Mouse (Mus musculus): ENCODE measurements at regions not wholly inside any gene's neighbourhood (a gene's known extent, or its start where the extent isn't known, plus 50 kb on each side); places are given as distances from the start of the nearest gene placed in this dataset.

DNA sequence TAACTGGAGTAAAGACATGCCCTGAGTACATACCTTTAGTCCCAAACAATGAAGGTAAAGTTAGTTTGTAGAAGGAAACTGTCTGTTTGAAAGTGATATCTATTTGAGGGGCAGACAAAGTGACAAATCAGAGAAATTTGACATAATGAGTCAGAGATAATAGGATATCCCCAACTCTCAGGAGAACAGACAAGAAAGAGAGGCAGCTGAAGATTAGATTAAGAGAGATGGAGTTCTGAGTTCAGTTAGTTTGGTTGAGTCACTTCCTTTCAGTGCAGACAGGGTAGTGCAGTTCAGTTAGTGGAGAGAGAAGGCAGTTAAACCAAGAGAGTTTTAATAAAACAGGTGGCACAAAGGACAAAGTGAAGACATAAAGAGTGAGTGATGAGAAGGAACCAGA is 477.4 kb upstream of the Diaph2 start:
- no peaks in the 10 kb centered on the region for H3K4me1 ChIP-seq (ENCODE audit: control insufficient read depth, insufficient read depth, low read length)
- H3K4me2 ChIP-seq (ENCODE audit: low read depth) = no peak overlapping the region
- no peaks in the 10 kb centered on the region for H3K27me3 ChIP-seq (ENCODE audit: control insufficient read depth, insufficient read depth, low read length)
- no peak for DNase-seq (ENCODE audit: low spot score)
- H3K9me3 ChIP-seq (ENCODE audit: control insufficient read depth, low read length) = no peaks in the 10 kb centered on the region
- no peak overlapping the region for H3K4me3 ChIP-seq (ENCODE audit: low read depth, low read length)
- ATAC-seq (ENCODE audit: insufficient read depth, low FRiP score, low TSS enrichment) = no peak
- no peaks in the 10 kb centered on the region for H3K36me3 ChIP-seq (ENCODE audit: control insufficient read depth, insufficient read depth, low read length)
- H3K27ac ChIP-seq (ENCODE audit: low read depth, low read length) = no peak overlapping the region
- H3K9ac ChIP-seq (ENCODE audit: low read length) = no peak overlapping the region

DNA sequence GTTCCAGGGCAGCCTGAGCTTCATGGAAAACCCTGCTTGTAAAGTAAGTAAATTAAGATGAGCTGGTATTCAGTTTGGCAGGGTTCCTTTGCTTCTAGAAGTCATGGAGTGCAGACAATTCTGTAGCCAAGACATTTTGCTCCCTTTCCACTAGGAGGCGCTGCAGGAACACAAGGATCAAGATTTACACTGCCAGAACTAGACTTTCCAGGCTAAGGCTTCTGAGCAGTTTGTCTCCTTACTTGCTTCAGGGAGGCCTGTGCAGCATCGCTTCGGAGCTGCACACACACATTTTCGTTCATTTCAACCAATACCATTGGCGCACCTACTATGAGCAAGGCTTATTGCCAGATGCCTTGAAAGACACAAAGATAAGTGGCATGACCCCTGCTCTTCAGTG is 445.6 kb upstream of the Diaph2 start:
- Histone ChIP-seq H3K9ac (ENCODE audit: low read length) (no peak overlapping the region), H3K4me2 (ENCODE audit: low read depth) (no peak overlapping the region), H3K36me3 (ENCODE audit: control insufficient read depth, insufficient read depth, low read length) (no peaks in the 10 kb centered on the region), H3K27me3 (ENCODE audit: control insufficient read depth, insufficient read depth, low read length) (no peaks in the 10 kb centered on the region), H3K4me3 (ENCODE audit: low read depth, low read length) (no peak overlapping the region), H3K9me3 (ENCODE audit: control insufficient read depth, low read length) (no peaks in the 10 kb centered on the region), H3K4me1 (ENCODE audit: control insufficient read depth, insufficient read depth, low read length) (no peaks in the 10 kb centered on the region), H3K27ac (ENCODE audit: low read depth, low read length) (no peak overlapping the region)
- ATAC-seq (ENCODE audit: insufficient read depth, low FRiP score, low TSS enrichment) (no peak), DNase-seq (ENCODE audit: low spot score) (peak; percentile 34)
- WGBS = 53% methylated on average over 5 of the region's 5 CpGs

DNA sequence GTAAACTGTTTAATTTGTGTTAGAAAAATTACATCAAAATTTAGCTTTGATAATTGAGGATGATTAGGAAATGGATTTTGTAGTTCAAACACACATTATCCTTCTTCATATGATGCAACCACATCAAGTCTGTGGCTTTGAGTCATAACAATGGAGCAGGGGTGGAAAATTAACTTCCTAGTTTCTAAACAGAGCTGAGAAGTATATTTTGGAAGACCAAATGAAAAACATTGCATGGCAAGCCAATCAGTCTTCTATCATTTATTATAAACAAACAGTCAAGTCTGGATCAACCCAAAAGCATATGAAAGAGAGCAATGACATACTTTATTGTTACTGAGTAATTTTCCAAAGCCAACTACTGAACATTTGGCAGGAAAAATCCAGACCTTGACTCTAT is 440.2 kb upstream of the Diaph2 start:
- Histone ChIP-seq H3K9ac (ENCODE audit: low read length) (no peak overlapping the region), H3K36me3 (ENCODE audit: control insufficient read depth, insufficient read depth, low read length) (no peaks in the 10 kb centered on the region), H3K4me3 (ENCODE audit: low read depth, low read length) (no peak overlapping the region), H3K27me3 (ENCODE audit: control insufficient read depth, insufficient read depth, low read length) (no peaks in the 10 kb centered on the region), H3K27ac (ENCODE audit: low read depth, low read length) (no peak overlapping the region), H3K9me3 (ENCODE audit: control insufficient read depth, low read length) (no peaks in the 10 kb centered on the region), H3K4me2 (ENCODE audit: low read depth) (no peak overlapping the region), H3K4me1 (ENCODE audit: control insufficient read depth, insufficient read depth, low read length) (no peaks in the 10 kb centered on the region)
- no peak for ATAC-seq (ENCODE audit: insufficient read depth, low FRiP score, low TSS enrichment)
- DNase-seq (ENCODE audit: low spot score) = no peak

DNA sequence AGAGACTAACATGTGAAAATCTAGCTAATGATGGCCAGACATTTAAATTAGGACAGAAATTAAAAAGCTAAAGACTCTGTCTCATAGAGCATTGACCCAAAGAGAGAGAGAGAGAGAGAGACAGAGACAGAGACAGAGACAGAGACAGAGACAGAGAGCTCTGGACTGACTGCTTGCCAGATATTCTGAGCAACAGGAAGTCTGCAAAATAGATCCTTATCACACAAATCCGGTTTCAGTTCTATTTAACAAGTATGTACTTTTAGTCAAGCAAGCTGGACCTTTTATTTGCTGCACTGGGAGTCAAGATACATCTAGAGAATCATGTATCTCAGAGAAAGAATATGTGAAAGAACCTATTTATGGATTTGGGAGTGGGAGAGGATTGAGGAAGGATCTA is 420.1 kb upstream of the Diaph2 start:
- ATAC-seq (ENCODE audit: insufficient read depth, low FRiP score, low TSS enrichment) = no peak
- WGBS = 68% methylated on average over 1 of the region's 1 CpGs
- H3K36me3 ChIP-seq (ENCODE audit: control insufficient read depth, insufficient read depth, low read length) = no peaks in the 10 kb centered on the region
- no peak overlapping the region for H3K4me3 ChIP-seq (ENCODE audit: low read depth, low read length)
- no peaks in the 10 kb centered on the region for H3K9me3 ChIP-seq (ENCODE audit: control insufficient read depth, low read length)
- no peak for DNase-seq (ENCODE audit: low spot score)
- H3K9ac ChIP-seq (ENCODE audit: low read length) = no peak overlapping the region
- no peak overlapping the region for H3K4me2 ChIP-seq (ENCODE audit: low read depth)
- H3K27me3 ChIP-seq (ENCODE audit: control insufficient read depth, insufficient read depth, low read length) = no peaks in the 10 kb centered on the region
- no peak overlapping the region for H3K27ac ChIP-seq (ENCODE audit: low read depth, low read length)
- H3K4me1 ChIP-seq (ENCODE audit: control insufficient read depth, insufficient read depth, low read length) = no peaks in the 10 kb centered on the region

DNA sequence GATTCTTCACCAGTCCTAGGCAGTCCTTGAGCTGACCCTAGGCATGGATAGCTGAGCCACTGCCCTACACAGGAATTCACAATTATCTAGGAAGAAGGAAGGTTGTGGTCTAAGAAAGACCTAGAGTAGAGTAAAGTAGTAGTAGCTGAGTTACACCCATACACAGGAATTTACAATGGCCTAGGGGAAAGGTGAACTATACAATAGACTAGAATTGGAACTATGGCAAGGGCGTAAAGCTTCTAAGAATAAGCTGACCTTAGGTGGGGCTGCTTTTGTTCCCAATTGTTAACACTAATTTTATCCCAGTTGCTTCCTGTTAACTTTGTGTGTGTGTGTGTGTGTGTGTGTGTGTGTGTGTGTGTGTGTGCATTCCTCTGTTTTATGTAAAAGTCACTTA is 416.7 kb upstream of the Diaph2 start:
- no peak overlapping the region for H3K9ac ChIP-seq (ENCODE audit: low read length)
- H3K4me3 ChIP-seq (ENCODE audit: low read depth, low read length) = no peak overlapping the region
- H3K4me2 ChIP-seq (ENCODE audit: low read depth) = no peak overlapping the region
- H3K4me1 ChIP-seq (ENCODE audit: control insufficient read depth, insufficient read depth, low read length) = no peaks in the 10 kb centered on the region
- ATAC-seq (ENCODE audit: insufficient read depth, low FRiP score, low TSS enrichment) = no peak
- no peaks in the 10 kb centered on the region for H3K36me3 ChIP-seq (ENCODE audit: control insufficient read depth, insufficient read depth, low read length)
- H3K9me3 ChIP-seq (ENCODE audit: control insufficient read depth, low read length) = no peaks in the 10 kb centered on the region
- no peak for DNase-seq (ENCODE audit: low spot score)
- H3K27ac ChIP-seq (ENCODE audit: low read depth, low read length) = no peak overlapping the region
- 91% methylated on average over 1 of the region's 1 CpGs for WGBS
- H3K27me3 ChIP-seq (ENCODE audit: control insufficient read depth, insufficient read depth, low read length) = no peaks in the 10 kb centered on the region

Measured in neural tube, embryonic 11.5 days (tissue).